Mouse (Mus musculus): ENCODE data around the gene Fibp.

Gene Fibp

GRCm38 (mm10) chr19:5432992-5433852, 27.2 kb upstream of the Fibp start:
- DNase-seq: peak; percentile 62

GRCm38 (mm10) chr19:5433951-5434350, 26.5 kb upstream of the Fibp start:
- no peak for DNase-seq

GRCm38 (mm10) chr19:5444371-5444908, 16.0 kb upstream of the Fibp start:
- DNase-seq: no peak

- no peak for DNase-seq
Observed at GRCm38 (mm10) chr19:5444954-5445353, 15.5 kb upstream of the Fibp start.

GRCm38 (mm10) chr19:5445747-5446146, 14.7 kb upstream of the Fibp start:
- DNase-seq: no peak

- peak; percentile 78 for DNase-seq
Observed at GRCm38 (mm10) chr19:5447515-5448353, 12.7 kb upstream of the Fibp start, which contains the start of gene Fosl1. Gene Fosl1, plus strand, starts transcription at chr19:5447547.

- peak; percentile 33 for DNase-seq
Observed at GRCm38 (mm10) chr19:5448354-5449150, 11.9 kb upstream of the Fibp start.

- DNase-seq: no peak
Observed at GRCm38 (mm10) chr19:5449673-5450072, 10.7 kb upstream of the Fibp start.

- no peak for DNase-seq
Observed at GRCm38 (mm10) chr19:5451766-5452165, 8.6 kb upstream of the Fibp start.

GRCm38 (mm10) chr19:5455037-5455436, 5.4 kb upstream of the Fibp start:
- no peak for DNase-seq

GRCm38 (mm10) chr19:5455568-5455967, 4.8 kb upstream of the Fibp start:
- DNase-seq: no peak

- no peak for DNase-seq
Observed at GRCm38 (mm10) chr19:5456241-5456921, 4.0 kb upstream of the Fibp start.

GRCm38 (mm10) chr19:5456922-5457745, 3.3 kb upstream of the Fibp start:
- peak; percentile 98 for DNase-seq

- DNase-seq: peak; percentile 41
Observed at GRCm38 (mm10) chr19:5457746-5458442, 2.5 kb upstream of the Fibp start, which contains the start of gene Ccdc85b. Gene Ccdc85b, minus strand, starts transcription at chr19:5457894.

GRCm38 (mm10) chr19:5459019-5459418, 1.4 kb upstream of the Fibp start:
- peak; percentile 63 for DNase-seq

- DNase-seq: peak; percentile 17
Observed at GRCm38 (mm10) chr19:5459896-5460295, 519 bp upstream of the Fibp start.

GRCm38 (mm10) chr19:5461411-5461810, 996 bp downstream of the Fibp start:
- no peak for DNase-seq

- peak; percentile 49 for DNase-seq
Observed at GRCm38 (mm10) chr19:5463212-5463611, 2.8 kb downstream of the Fibp start.

GRCm38 (mm10) chr19:5463791-5464562, 3.6 kb downstream of the Fibp start:
- DNase-seq: peak; percentile 74
